Mouse (Mus musculus): ENCODE results near the gene Sbk3. TPM values are rescaled to one million over a fixed set of nuclear protein-coding genes. Genes with fewer than 3 reads are reported as not detected.

The Sbk3 gene
- polyA plus RNA-seq, 1 experiment, result not detected

GRCm38 (mm10) chr7:4948386-4948785, 22.6 kb downstream of the Sbk3 start:
- H3K4me3 ChIP-seq (replicated peaks; ENCODE audit: control insufficient read depth, low read depth, low read length), result no peak overlapping the region
- WGBS, result 47% methylated on average over 6 of the region's 6 CpGs
- no peak overlapping the region for H3K27ac ChIP-seq (ENCODE audit: control insufficient read depth, insufficient read depth, low read depth, low read length, poor library complexity)
- no peaks in the 10 kb centered on the region; the same call in 1 of the 2 replicates for H3K4me1 ChIP-seq (ENCODE audit: control insufficient read depth, insufficient read depth, low read length)
- TF ChIP-seq POLR2A (IDR thresholded peaks at IDR 0.05; ENCODE audit: borderline replicate concordance, control insufficient read depth, low read depth, low read length), result no peak
- TF ChIP-seq CTCF (IDR thresholded peaks at IDR 0.05; ENCODE audit: control insufficient read depth, insufficient read depth, low read length), result no peak

- Histone ChIP-seq H3K4me1 (ENCODE audit: control insufficient read depth, insufficient read depth, low read length) (no peaks in the 10 kb centered on the region; the same call in 1 of the 2 replicates), H3K4me3 (replicated peaks; ENCODE audit: control insufficient read depth, low read depth, low read length) (no peak overlapping the region), H3K27ac (ENCODE audit: control insufficient read depth, insufficient read depth, low read depth, low read length, poor library complexity) (no peak overlapping the region)
- 77% methylated on average over 2 of the region's 2 CpGs for whole genome bisulfite sequencing
- TF ChIP-seq POLR2A (IDR thresholded peaks at IDR 0.05; ENCODE audit: borderline replicate concordance, control insufficient read depth, low read depth, low read length) (no peak), CTCF (IDR thresholded peaks at IDR 0.05; ENCODE audit: control insufficient read depth, insufficient read depth, low read length) (no peak)
Measured at GRCm38 (mm10) chr7:4947855-4948254, 23.1 kb downstream of the Sbk3 start.

- H3K27ac ChIP-seq (ENCODE audit: control insufficient read depth, insufficient read depth, low read depth, low read length, poor library complexity), result no peak overlapping the region
- TF ChIP-seq CTCF (IDR thresholded peaks at IDR 0.05; ENCODE audit: control insufficient read depth, insufficient read depth, low read length) (peak; percentile 96), POLR2A (IDR thresholded peaks at IDR 0.05; ENCODE audit: borderline replicate concordance, control insufficient read depth, low read depth, low read length) (no peak)
- 5% methylated on average over 15 of the region's 15 CpGs for whole genome bisulfite sequencing
- peak overlapping the region; percentile 24 for H3K4me3 ChIP-seq (replicated peaks; ENCODE audit: control insufficient read depth, low read depth, low read length)
- H3K4me1 ChIP-seq (ENCODE audit: control insufficient read depth, insufficient read depth, low read length), result no peaks in the 10 kb centered on the region; the same call in 1 of the 2 replicates
Measured at GRCm38 (mm10) chr7:4943223-4943815, 27.6 kb downstream of the Sbk3 start.

GRCm38 (mm10) chr7:4942673-4943072, 28.3 kb downstream of the Sbk3 start:
- TF ChIP-seq CTCF (IDR thresholded peaks at IDR 0.05; ENCODE audit: control insufficient read depth, insufficient read depth, low read length) (no peak), POLR2A (IDR thresholded peaks at IDR 0.05; ENCODE audit: borderline replicate concordance, control insufficient read depth, low read depth, low read length) (no peak)
- Histone ChIP-seq H3K4me1 (ENCODE audit: control insufficient read depth, insufficient read depth, low read length) (no peaks in the 10 kb centered on the region; the same call in 1 of the 2 replicates), H3K4me3 (replicated peaks; ENCODE audit: control insufficient read depth, low read depth, low read length) (no peak overlapping the region), H3K27ac (ENCODE audit: control insufficient read depth, insufficient read depth, low read depth, low read length, poor library complexity) (no peak overlapping the region)
- 40% methylated on average over 5 of the region's 5 CpGs for WGBS

- no peak overlapping the region for H3K4me3 ChIP-seq (replicated peaks; ENCODE audit: control insufficient read depth, low read depth, low read length)
- WGBS, result 16% methylated on average over 9 of the region's 9 CpGs
- TF ChIP-seq CTCF (IDR thresholded peaks at IDR 0.05; ENCODE audit: control insufficient read depth, insufficient read depth, low read length), result peak; percentile 86
- no peak for TF ChIP-seq POLR2A (IDR thresholded peaks at IDR 0.05; ENCODE audit: borderline replicate concordance, control insufficient read depth, low read depth, low read length)
- no peaks in the 10 kb centered on the region; the same call in 1 of the 2 replicates for H3K4me1 ChIP-seq (ENCODE audit: control insufficient read depth, insufficient read depth, low read length)
- H3K27ac ChIP-seq (ENCODE audit: control insufficient read depth, insufficient read depth, low read depth, low read length, poor library complexity), result no peak overlapping the region
Measured at GRCm38 (mm10) chr7:4940068-4940479, 30.9 kb downstream of the Sbk3 start.

- Histone ChIP-seq H3K4me3 (replicated peaks; ENCODE audit: control insufficient read depth, low read depth, low read length) (no peak overlapping the region), H3K4me1 (ENCODE audit: control insufficient read depth, insufficient read depth, low read length) (no peaks in the 10 kb centered on the region; the same call in 1 of the 2 replicates), H3K27ac (ENCODE audit: control insufficient read depth, insufficient read depth, low read depth, low read length, poor library complexity) (no peak overlapping the region)
- 24% methylated on average over 2 of the region's 2 CpGs for WGBS
- TF ChIP-seq CTCF (IDR thresholded peaks at IDR 0.05; ENCODE audit: control insufficient read depth, insufficient read depth, low read length) (peak; percentile 96), POLR2A (IDR thresholded peaks at IDR 0.05; ENCODE audit: borderline replicate concordance, control insufficient read depth, low read depth, low read length) (no peak)
Measured at GRCm38 (mm10) chr7:4938456-4938855, 32.5 kb downstream of the Sbk3 start.

GRCm38 (mm10) chr7:4937392-4937791, 33.6 kb downstream of the Sbk3 start:
- no peak overlapping the region for H3K4me3 ChIP-seq (replicated peaks; ENCODE audit: control insufficient read depth, low read depth, low read length)

GRCm38 (mm10) chr7:4936832-4937231, 34.1 kb downstream of the Sbk3 start:
- Histone ChIP-seq H3K27ac (ENCODE audit: control insufficient read depth, insufficient read depth, low read depth, low read length, poor library complexity) (no peak overlapping the region), H3K4me3 (replicated peaks; ENCODE audit: control insufficient read depth, low read depth, low read length) (no peak overlapping the region), H3K4me1 (ENCODE audit: control insufficient read depth, insufficient read depth, low read length) (no peaks in the 10 kb centered on the region; the same call in 1 of the 2 replicates)
- TF ChIP-seq CTCF (IDR thresholded peaks at IDR 0.05; ENCODE audit: control insufficient read depth, insufficient read depth, low read length) (no peak), POLR2A (IDR thresholded peaks at IDR 0.05; ENCODE audit: borderline replicate concordance, control insufficient read depth, low read depth, low read length) (no peak)
- 57% methylated on average over 10 of the region's 10 CpGs for WGBS

More at GRCm38 (mm10) chr7:4937392-4937791, 33.6 kb downstream of the Sbk3 start:
- WGBS, result 61% methylated on average over 11 of the region's 11 CpGs
- H3K27ac ChIP-seq (ENCODE audit: control insufficient read depth, insufficient read depth, low read depth, low read length, poor library complexity), result no peak overlapping the region
- no peak for TF ChIP-seq POLR2A (IDR thresholded peaks at IDR 0.05; ENCODE audit: borderline replicate concordance, control insufficient read depth, low read depth, low read length)
- TF ChIP-seq CTCF (IDR thresholded peaks at IDR 0.05; ENCODE audit: control insufficient read depth, insufficient read depth, low read length), result no peak
- no peaks in the 10 kb centered on the region; the same call in 1 of the 2 replicates for H3K4me1 ChIP-seq (ENCODE audit: control insufficient read depth, insufficient read depth, low read length)

All from bone marrow, adult 2 months (tissue).